Mouse (Mus musculus) liver, embryonic 14.5 days (tissue): ENCODE data around the gene Phactr1. TPM values are rescaled to one million over a fixed set of nuclear protein-coding genes. Genes with fewer than 3 reads are reported as not detected.

Experiments used
- ATAC-seq: fragments of 200-750 bp; cut with Nextera tagmentation; 2 replicates; pipeline ENCODE4 v1.8.0; 2017; ENCODE audit warnings: moderate number of reproducible peaks, mild to moderate bottlenecking, moderate library complexity; ENCODE audit not compliant: insufficient read depth
- DNase-seq, 3 experiments: peaks; one replicate each; pipeline ENCODE4 v3.0.0-alpha.2; 2012 to 2013; ENCODE audit warnings: low read depth in 3 of 3, low spot score in 3 of 3
- H3K27ac ChIP-seq: fragments of 300-500 bp; sonication (generic); 2 replicates; pipeline ENCODE4 v1.5.1; 2014; ENCODE audit warnings: moderate library complexity, mild to moderate bottlenecking, control low read depth, inconsistent platforms
- H3K27me3 ChIP-seq: fragments of 300-500 bp; sonication (generic); 2 replicates; pipeline ENCODE4 v1.6.1; 2014; ENCODE audit warnings: mild to moderate bottlenecking, low read length, moderate library complexity; ENCODE audit not compliant: control insufficient read depth, insufficient read depth
- H3K36me3 ChIP-seq: fragments of 300-500 bp; sonication (generic); replicated peaks from 2 replicates; pipeline ENCODE4 v1.6.1; 2014; ENCODE audit warnings: low read depth; ENCODE audit not compliant: control insufficient read depth, insufficient read depth
- H3K4me1 ChIP-seq, 2 experiments: fragments of 200-500 bp in 1 of 2; fragments of 300-500 bp in 1 of 2; sonication (generic) in 1 of 2; replicated peaks; 2 replicates each; pipeline ENCODE4 v1.6.1; 2012 to 2014; ENCODE audit warnings: antibody characterized with exemption in 1 of 2, inconsistent platforms in 1 of 2, low read length in 1 of 2; ENCODE audit not compliant: control insufficient read depth in 2 of 2, insufficient read depth in 2 of 2
- H3K4me2 ChIP-seq: fragments of 300-500 bp; sonication (generic); 2 replicates; pipeline ENCODE4 v1.6.1; 2014; ENCODE audit warnings: low read depth, mild to moderate bottlenecking, control low read depth, moderate library complexity
- H3K4me3 ChIP-seq, 2 experiments: fragments of 200-500 bp in 1 of 2; fragments of 300-500 bp in 1 of 2; sonication (generic) in 1 of 2; 2 replicates each; pipeline ENCODE4 v1.5.1; 2012 to 2014; ENCODE audit warnings: low read depth in 2 of 2, low read length in 2 of 2, mild to moderate bottlenecking in 2 of 2, control low read depth in 1 of 2, inconsistent platforms in 1 of 2, moderate library complexity in 1 of 2; ENCODE audit not compliant: insufficient read depth in 1 of 2
- H3K9ac ChIP-seq: fragments of 300-500 bp; sonication (generic); replicated peaks from 2 replicates; pipeline ENCODE4 v1.6.1; 2014; ENCODE audit warnings: mild to moderate bottlenecking, control low read depth, moderate library complexity
- H3K9me3 ChIP-seq: fragments of 300-500 bp; sonication (generic); 2 replicates; pipeline ENCODE4 v1.6.1; 2016; ENCODE audit warnings: low read length, mixed read lengths; ENCODE audit not compliant: control insufficient read depth
- CTCF ChIP-seq: IDR thresholded peaks from 2 replicates; pipeline ENCODE4 v1.5.1; 2016; ENCODE audit warnings: antibody characterized with exemption, low read depth, control low read depth
- EP300 ChIP-seq: IDR thresholded peaks from 2 replicates; pipeline ENCODE4 v1.6.1; 2016; ENCODE audit warnings: antibody characterized with exemption, low read depth
- WGBS: fragments of 180-500 bp; shearing (Covaris S2); extraction: QIAGEN DNeasy Blood & Tissue Kit; methylation state at CpG from one replicate; pipeline ENCODE4 v1.1.7; 2014; ENCODE audit not compliant: insufficient replicate concordance; 5-methylcytosine and 5-hydroxymethylcytosine counted together
- polyA plus RNA-seq, 2 experiments: library from polyadenylated mRNA; depleted of rRNA in 1 of 2; stranded (reverse) in 1 of 2; unstranded in 1 of 2; fragments of >200 nt; fragmentation: Nextera tagmentation in 1 of 2; extraction: Ambion mirVana in 1 of 2; gene quantifications; 2 replicates each; pipeline versions ENCODE4 v1.2.1 to v1.2.3; 2012 to 2014

Phactr1 gene
- polyA plus RNA-seq, 2 experiments, result 0.15 to 0.21 TPM

DNA sequence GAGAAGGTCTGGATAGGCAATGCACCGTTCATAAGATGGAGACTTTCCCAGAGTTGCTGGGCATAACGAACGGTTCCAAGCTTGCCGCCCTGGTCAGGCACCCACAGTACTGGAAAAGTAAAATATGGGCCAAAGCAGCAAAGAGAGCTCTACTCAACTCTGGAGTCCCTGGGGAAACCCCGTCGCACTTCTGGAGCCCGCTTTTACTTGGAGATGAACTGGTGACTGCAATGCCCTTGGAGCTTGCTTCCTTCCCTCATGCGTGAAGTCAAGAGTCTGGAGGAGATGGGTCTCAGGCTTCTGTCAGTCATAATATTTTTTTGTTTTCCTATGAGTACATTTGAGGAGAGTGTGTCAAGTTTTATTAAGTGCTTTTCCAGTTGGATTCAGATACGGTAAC, 302.2 kb downstream of the Phactr1 start:
- WGBS, result 76% methylated on average over 9 of the region's 9 CpGs
- ATAC-seq, result no peak
- no peaks in the 10 kb centered on the region for H3K36me3 ChIP-seq
- TF ChIP-seq CTCF (no peak), EP300 (no peak)
- no peaks in the 10 kb centered on the region for H3K9me3 ChIP-seq
- H3K4me3 ChIP-seq, result no peak overlapping the region
- no peaks in the 10 kb centered on the region for H3K4me1 ChIP-seq
- H3K9ac ChIP-seq, result no peak overlapping the region
- no peaks in the 10 kb centered on the region for H3K27me3 ChIP-seq
- H3K27ac ChIP-seq, result no peak overlapping the region
- DNase-seq, result no peak
- no peak overlapping the region for H3K4me2 ChIP-seq

GRCm38 (mm10) chr13:42985806-42986205, 305.4 kb downstream of the Phactr1 start:
- Histone ChIP-seq H3K9me3 (no peaks in the 10 kb centered on the region), H3K4me2 (no peak overlapping the region), H3K27me3 (no peaks in the 10 kb centered on the region), H3K9ac (no peak overlapping the region), H3K4me3 (no peak overlapping the region), H3K4me1 (no peaks in the 10 kb centered on the region), H3K27ac (no peak overlapping the region), H3K36me3 (no peaks in the 10 kb centered on the region)
- no peak for TF ChIP-seq EP300
- no peak for TF ChIP-seq CTCF
- WGBS, result 65% methylated on average over 7 of the region's 7 CpGs
- DNase-seq, result no peak
- no peak for ATAC-seq

- no peak overlapping the region for H3K4me2 ChIP-seq
- TF ChIP-seq CTCF (no peak), EP300 (no peak)
- no peak overlapping the region for H3K27ac ChIP-seq
- DNase-seq (no peak), ATAC-seq (no peak)
- no peaks in the 10 kb centered on the region for H3K9me3 ChIP-seq
- WGBS, result 47% methylated on average over 5 of the region's 5 CpGs
- H3K9ac ChIP-seq, result no peak overlapping the region
- H3K4me3 ChIP-seq, result no peak overlapping the region
- H3K4me1 ChIP-seq, result no peaks in the 10 kb centered on the region
- H3K27me3 ChIP-seq, result no peaks in the 10 kb centered on the region
- H3K36me3 ChIP-seq, result no peaks in the 10 kb centered on the region
These were observed 307.6 kb downstream of the Phactr1 start for GRCm38 (mm10) chr13:42987931-42988579.

DNA sequence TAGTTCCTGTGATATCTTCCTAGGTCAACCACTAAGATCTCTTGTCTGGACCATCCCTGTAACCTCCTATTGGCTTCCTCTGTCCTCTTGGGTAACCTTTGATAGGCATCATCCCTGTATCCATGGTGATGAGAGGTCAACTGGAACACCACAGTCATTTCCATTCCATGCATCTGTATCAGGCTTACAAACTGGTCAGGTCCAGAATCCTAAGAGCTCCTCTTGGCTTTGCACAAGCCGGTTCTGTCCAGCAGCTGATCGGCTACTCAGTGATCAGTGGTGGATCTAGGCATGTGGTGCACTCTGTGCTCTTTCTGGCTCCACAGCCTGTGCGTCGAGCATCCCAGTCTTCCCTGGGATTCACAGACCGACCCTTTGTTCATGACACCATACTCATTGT, 309.1 kb downstream of the Phactr1 start:
- Histone ChIP-seq H3K36me3 (no peaks in the 10 kb centered on the region), H3K4me3 (no peak overlapping the region), H3K4me1 (no peaks in the 10 kb centered on the region), H3K9me3 (no peaks in the 10 kb centered on the region), H3K9ac (no peak overlapping the region), H3K27ac (no peak overlapping the region), H3K27me3 (no peaks in the 10 kb centered on the region), H3K4me2 (no peak overlapping the region)
- 67% methylated on average over 5 of the region's 5 CpGs for WGBS
- ATAC-seq (no peak), DNase-seq (no peak)
- no peak for TF ChIP-seq EP300
- no peak for TF ChIP-seq CTCF

DNA sequence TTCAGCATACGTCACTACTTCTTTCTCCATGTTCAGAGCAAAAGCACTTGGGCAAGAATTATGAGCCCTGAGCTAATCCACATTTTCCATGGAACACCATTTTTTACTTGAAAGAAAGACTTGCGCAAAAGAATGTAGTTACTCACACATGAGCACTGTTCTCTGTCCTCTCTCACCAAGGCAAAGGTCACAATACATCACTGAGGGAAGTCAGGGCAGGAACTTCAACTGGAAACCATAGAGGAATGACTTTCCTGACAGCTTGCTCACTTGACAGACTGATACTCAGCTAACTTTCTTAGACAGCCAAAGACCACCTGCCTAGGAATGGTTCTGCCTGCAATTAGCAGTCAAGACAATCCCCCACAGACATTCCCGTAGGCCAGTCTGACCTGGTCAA, 309.6 kb downstream of the Phactr1 start:
- Histone ChIP-seq H3K4me3 (no peak overlapping the region), H3K4me1 (no peaks in the 10 kb centered on the region), H3K36me3 (no peaks in the 10 kb centered on the region), H3K9me3 (no peaks in the 10 kb centered on the region), H3K4me2 (no peak overlapping the region), H3K27me3 (no peaks in the 10 kb centered on the region), H3K27ac (no peak overlapping the region), H3K9ac (no peak overlapping the region)
- TF ChIP-seq CTCF, result no peak
- TF ChIP-seq EP300, result no peak
- no peak for DNase-seq
- WGBS, result 67% methylated on average over 3 of the region's 3 CpGs
- no peak for ATAC-seq
